Mouse (Mus musculus): ENCODE results near the gene Hbs1l.

Gene Hbs1l

GRCm38 (mm10) chr10:21410711-21411110 is 114.9 kb downstream of the Hbs1l start:
- DNase-seq: no peak

- DNase-seq: no peak
Observed at GRCm38 (mm10) chr10:21411621-21412205, 115.9 kb downstream of the Hbs1l start.

- no peak for DNase-seq
Observed at GRCm38 (mm10) chr10:21415031-21415430, 119.3 kb downstream of the Hbs1l start.

GRCm38 (mm10) chr10:21416184-21416583 is 120.4 kb downstream of the Hbs1l start:
- no peak for DNase-seq
